Mouse (Mus musculus): ENCODE data around the gene Ptprj.

GRCm38 (mm10) chr2:90566773-90567528 is 13.5 kb downstream of the Ptprj start:
- no peak for TF ChIP-seq CTCF (conservative IDR thresholded peaks at IDR 0.05; ENCODE audit: insufficient read depth, insufficient read length, low read depth, low read length)
- TF ChIP-seq POLR2A (IDR thresholded peaks at IDR 0.05; ENCODE audit: low read depth, low read length), result no peak

Data from kidney, adult 2 months (tissue).